Mouse (Mus musculus) inflammation-experienced regulatory T-cells (primary cell): ENCODE data around the gene Olfr354. TPM values are rescaled to one million over a fixed set of nuclear protein-coding genes. Genes with fewer than 3 reads are reported as not detected.

ENCODE experiments used
- polyA plus RNA-seq, 2 experiments: library from polyadenylated mRNA; unstranded; fragments of 100-300 nt; shearing (Covaris generic); gene quantifications; one replicate each; pipeline ENCODE4 v1.2.1; 2017

Gene Olfr354
- polyA plus RNA-seq = under 1 TPM; 0.05 to 0.31 TPM

DNA sequence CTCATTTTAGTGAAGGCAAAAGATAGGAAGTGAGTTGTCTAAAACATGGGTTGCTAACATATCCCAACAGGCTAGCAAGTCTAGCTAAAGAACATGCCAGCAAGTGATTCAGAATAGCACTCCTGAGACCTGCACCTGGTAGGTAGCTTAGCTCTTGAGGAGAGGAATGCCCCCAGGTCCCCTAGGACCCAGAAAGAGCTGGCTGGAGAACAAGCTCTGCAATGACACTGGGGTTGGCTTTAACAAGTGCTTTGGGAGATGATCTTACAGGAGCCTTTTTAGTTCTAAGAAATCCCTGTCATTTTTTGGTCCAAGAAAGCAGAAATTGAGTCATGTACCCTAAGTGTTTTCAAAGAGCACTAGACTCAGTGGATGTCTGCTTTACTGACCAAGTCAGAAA, at the start of gene Olfr354:
Gene Olfr354, plus strand, starts transcription at position 301 of the 400 bp plus-strand sequence.

DNA sequence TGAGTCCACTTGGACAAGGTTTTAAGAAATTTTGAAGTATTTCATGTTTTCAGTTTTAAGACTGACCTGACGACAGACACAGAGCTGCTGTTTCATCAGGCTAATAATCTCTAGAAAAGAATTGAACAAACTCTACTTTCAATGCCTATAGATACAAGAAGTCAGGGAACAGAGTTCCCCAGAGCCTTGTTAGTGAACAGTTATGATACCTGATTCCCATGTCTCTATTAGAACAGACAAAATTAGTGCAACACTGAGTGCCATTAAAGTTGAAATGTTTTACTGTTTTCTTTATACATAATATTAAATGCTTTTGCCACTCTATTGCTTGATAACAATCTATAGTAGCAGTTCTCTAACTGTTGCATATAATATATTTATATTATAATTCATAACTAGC, 42.9 kb upstream of the Olfr354 start, which contains the start of gene Olfr351:
Gene Olfr351, minus strand, starts transcription at position 101 of the 400 bp plus-strand sequence.

GRCm38 (mm10) chr2:36868160-36868559, 37.3 kb upstream of the Olfr354 start, which contains the start of gene Olfr352:
TSS of gene Olfr352 (plus strand) at chr2:36868460.

GRCm38 (mm10) chr2:36892836-36893235, 12.6 kb upstream of the Olfr354 start, which contains the start of gene Olfr353:
TSS of gene Olfr353 (minus strand) at chr2:36892936.

GRCm38 (mm10) chr2:36928797-36929196, 23.3 kb downstream of the Olfr354 start, which contains the start of gene Olfr355:
TSS of gene Olfr355 (minus strand) at chr2:36928897.

DNA sequence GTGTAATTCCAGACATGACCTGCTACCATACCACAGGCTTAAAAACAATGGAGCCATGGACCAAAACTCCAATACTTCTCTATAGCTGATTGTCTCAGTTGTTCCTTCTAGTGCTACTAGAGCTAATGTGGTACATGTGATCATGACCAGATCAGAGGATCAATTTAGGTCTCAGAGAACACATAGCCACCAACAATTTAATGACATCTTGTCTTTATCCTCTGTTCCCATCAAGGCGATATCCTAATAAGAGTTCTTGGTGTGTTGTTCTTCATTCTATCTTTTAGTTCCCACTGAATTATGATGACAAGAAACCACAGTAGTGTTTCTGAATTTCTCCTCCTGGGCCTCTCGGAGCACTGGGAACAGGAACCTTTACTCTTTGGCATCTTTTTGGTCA, 31.3 kb downstream of the Olfr354 start, which contains the start of gene Olfr356:
Gene Olfr356, plus strand, starts transcription at position 301 of the 400 bp plus-strand sequence.

Other genes with a start within 250 kb of the Olfr354 start
- gene Olfr346, start 219.9 kb upstream of the Olfr354 start, polyA plus RNA-seq = under 1 TPM; 0.20 TPM
- gene Olfr347, start 173.8 kb upstream of the Olfr354 start, polyA plus RNA-seq = not detected
- not detected for gene Olfr348, start 121.4 kb upstream of the Olfr354 start, polyA plus RNA-seq
- gene Olfr50, start 115.1 kb upstream of the Olfr354 start, polyA plus RNA-seq = under 1 TPM in 1 of 2 experiments, not detected in 1; 0.13 TPM
- gene Olfr3, start 88.6 kb upstream of the Olfr354 start, polyA plus RNA-seq = not detected
- not detected for gene Olfr350, start 59.4 kb upstream of the Olfr354 start, polyA plus RNA-seq
- not detected for gene Olfr351, start 43.0 kb upstream of the Olfr354 start, polyA plus RNA-seq
- under 1 TPM in 1 of 2 experiments, not detected in 1; 0.09 TPM for gene Olfr352, start 37.2 kb upstream of the Olfr354 start, polyA plus RNA-seq
- gene Olfr353, start 12.7 kb upstream of the Olfr354 start, polyA plus RNA-seq = not detected
- under 1 TPM; 0.37 to 0.56 TPM for gene Olfr355, start 23.2 kb downstream of the Olfr354 start, polyA plus RNA-seq
- gene Olfr356, start 31.4 kb downstream of the Olfr354 start, polyA plus RNA-seq = not detected
- not detected for gene Olfr357, start 88.1 kb downstream of the Olfr354 start, polyA plus RNA-seq
- under 1 TPM; 0.11 to 0.22 TPM for gene Olfr358, start 103.7 kb downstream of the Olfr354 start, polyA plus RNA-seq
- not detected for gene Olfr360, start 160.1 kb downstream of the Olfr354 start, polyA plus RNA-seq
- gene Olfr361, start 183.6 kb downstream of the Olfr354 start, polyA plus RNA-seq = under 1 TPM; 0.07 to 0.10 TPM
- gene Olfr362, start 212.2 kb downstream of the Olfr354 start, polyA plus RNA-seq = not detected
- not detected for gene Olfr364-ps1, start 233.6 kb downstream of the Olfr354 start, polyA plus RNA-seq